Mouse (Mus musculus): Measurements from ENCODE around the gene Thsd7a.

Thsd7a gene

DNA sequence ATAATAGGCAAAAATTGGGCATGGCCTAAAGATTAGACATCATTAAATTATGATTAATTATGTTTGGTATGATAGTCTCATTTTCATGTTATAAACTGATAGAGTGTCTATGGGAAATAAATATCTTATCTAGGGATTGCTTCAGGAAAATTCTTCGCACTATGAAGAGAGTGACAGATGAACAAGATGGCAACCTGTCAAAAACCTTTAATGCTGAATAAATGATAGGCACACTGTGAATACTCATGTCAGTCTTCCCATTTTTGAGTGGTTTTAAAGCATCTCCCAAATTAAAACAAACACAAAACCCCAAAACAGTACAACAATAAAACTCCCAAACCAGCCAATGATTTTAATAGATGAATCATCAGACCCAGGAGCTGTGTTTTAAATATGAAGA is 362.5 kb downstream of the Thsd7a start:
- DNase-seq (ENCODE audit: inconsistent ontology term), result no peak

DNA sequence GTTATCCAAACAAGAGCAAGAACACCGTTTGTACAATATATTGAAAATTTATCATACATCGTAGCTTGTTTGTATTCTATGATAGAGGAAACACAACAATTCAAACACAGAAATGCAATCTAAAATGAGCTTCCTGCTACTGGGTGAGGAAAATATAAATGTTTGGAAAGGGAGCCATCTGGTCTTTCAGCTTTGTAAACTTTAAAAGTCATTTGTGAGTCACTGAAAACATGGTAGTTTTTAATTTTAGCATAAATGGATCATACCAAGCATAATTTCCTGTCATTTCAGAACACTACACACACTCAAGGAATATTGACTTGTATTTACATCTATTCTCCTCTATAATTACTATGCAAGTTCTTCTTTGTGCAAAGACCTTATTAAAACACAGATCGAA is 363.6 kb downstream of the Thsd7a start:
- DNase-seq (ENCODE audit: inconsistent ontology term), result no peak

DNA sequence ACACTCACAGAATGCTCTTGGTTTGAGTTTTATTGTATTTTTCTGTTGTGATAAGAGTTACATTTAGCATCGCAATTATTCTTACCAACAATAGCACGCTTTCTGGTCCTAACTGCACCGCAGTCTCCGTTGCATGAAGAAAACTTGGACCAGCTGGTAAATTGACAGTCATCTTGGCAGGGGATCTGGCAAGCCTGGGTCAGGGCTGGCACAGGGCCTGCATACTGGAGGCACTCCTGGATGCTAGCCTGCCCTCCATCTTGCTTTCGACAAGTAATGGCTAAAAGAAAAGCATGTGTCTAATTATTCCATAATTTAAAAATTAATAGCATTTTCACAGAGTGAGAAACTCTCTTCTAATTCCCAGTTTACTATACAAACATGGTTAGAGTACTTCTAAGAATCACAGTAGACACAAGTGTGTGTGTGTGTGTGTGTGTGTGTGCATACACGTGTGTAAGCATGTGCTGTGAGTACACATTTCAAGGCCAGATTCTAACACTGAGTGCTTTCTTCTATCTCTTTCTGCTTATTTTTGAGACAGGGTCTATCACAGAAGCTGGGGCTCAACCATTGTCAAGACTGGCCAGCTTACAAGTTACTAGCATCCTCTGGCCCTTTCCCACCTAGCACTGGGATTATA is 368.0 kb downstream of the Thsd7a start:
- DNase-seq (ENCODE audit: inconsistent ontology term), result peak; percentile 85

DNA sequence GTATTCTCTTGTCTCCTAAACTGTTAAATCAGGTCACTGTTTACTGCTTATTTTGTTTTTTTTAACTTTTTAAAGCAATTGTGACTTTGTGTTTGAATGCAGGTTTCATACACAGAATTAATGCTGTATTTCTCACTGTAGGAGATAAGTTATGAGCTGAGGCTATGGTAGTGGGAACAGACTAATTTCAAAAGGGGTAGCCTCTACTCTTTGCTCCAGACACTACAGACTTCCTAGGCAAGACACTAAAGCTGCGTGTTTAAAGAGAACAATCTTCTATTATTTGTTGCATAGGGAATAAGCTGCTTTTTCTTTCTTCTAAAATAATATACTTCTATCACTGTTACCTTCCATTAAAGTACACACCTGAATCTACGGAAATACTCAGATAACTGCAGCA is 368.5 kb downstream of the Thsd7a start:
- DNase-seq (ENCODE audit: inconsistent ontology term), result no peak

DNA sequence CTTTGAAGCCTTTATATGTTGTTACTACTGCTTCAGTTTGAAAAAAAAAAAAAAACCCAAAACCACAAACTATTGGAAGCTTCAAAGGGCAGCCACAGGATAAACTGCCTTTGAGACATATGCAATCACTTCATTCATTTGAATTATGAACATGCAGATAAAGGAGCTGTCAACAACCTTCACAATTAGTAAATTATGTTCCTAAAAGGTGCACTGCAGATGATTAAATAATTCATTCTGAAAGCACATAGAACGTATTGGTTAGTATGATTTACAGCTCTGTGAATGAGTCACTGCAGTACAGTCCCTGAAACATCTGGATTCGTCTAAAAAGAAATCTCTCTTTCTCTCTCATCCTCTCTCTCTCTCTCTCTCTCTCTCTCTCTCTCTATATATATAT is 390.5 kb downstream of the Thsd7a start:
- DNase-seq (ENCODE audit: inconsistent ontology term), result no peak

DNA sequence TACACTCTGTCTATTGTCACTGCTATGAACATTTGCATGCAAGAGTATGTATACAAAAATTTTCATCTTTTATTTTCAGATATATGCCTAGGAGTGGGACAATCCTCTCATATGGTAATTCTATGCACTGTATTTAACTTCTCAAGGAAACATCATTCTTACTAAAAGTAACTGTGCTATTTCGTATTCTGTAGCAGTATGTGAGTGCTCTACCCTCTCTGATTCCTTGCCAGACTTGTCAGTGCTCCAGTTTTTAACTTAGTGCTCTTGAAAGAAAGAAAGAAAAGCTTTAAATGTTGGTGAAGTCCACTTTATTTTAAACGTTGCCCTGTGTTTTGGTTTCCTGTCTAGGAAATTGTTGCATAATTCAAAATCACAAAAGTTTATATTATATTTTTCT is 395.6 kb downstream of the Thsd7a start:
- no peak for DNase-seq (ENCODE audit: inconsistent ontology term)

DNA sequence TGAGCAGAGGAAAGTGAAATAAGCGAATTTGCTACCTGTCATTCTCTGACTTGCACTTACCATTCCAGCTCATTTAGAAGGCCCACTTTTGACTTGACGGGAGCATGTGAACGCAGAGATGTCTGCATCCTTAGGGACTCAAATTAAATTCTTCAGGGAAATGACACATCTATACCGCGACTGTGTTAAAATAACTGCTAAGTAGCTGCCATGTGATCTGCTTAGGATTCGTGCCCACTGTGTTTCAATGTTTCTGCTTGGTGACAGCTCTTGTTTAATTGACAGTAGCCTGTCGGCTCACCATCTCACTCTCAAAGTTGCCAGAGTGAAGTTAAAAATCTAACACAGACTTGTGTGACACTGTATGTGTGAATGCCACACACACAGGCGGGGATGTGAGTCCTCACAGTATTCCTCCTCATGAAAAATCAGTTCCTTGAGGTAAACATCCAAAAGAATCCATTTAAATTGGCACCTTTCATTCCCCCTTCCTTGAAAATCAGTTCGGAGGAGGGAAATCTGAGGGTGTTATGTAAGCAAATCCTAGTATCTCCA is 397.0 kb downstream of the Thsd7a start:
- no peak for DNase-seq (ENCODE audit: inconsistent ontology term)

DNA sequence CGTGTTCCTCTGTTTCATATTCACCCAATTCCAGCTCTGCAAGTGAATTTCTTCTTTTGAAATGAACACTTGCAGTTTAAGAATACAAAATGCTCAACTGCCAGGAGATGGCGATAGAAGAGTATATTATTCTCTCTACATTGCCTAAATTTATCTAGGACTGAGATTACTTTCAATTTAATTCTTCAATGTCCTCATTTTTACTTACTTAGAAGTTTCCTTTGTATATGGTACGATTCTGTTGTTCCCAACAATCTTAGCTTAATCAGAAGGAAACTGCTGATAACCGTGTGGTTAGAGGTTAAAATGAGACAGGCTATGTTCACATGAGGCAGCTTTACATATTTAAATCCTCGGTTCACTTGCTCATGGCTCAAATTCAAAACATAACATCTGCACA is 398.5 kb downstream of the Thsd7a start:
- DNase-seq (ENCODE audit: inconsistent ontology term), result peak; percentile 65

DNA sequence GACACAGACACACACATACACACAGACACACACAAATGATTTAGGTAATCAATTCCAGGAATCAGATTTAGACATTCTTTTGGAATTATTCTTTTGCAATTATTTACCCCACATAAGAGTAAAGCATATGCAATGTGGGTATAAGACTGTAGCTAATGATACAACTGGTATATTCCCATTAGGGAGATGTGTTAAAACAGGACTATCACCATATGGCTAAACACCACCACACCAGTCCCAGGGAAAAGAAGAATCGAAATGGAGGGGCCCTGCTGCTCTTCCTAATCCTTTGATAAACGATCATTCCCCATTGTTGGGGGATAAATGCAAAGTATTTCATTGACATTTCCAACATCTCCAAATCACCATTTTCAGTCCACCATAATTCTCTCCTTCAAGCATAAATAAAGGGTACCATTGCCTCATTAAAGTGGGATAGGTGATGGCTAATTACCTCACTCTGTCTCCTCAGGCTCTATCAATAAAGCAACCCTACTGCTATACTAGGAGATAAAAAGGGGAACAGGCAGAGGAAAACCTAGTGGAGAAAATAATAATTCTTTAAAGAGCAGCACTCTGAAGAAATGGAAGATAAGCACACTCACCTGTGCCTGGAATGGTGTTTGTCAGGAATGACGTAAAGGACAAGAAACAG is 400.0 kb downstream of the Thsd7a start:
- no peak for DNase-seq (ENCODE audit: inconsistent ontology term)

DNA sequence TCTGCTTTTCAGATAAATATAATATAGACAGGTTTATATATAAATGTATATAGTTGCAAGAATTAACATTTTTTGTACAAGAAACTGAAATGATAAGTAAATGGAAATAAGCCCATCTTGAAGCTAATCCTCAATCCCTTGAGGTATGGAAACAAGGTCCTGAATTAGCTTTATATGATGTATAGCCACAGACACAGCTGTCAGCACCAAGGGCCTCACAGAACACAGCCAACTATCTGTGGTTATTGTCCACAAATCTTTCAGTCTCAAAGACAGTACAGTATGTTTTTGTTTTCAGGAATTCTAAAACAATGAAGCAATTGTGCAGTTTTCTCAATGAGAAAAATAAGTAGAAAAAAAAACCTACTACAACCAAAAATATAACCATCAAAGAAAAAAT is 400.5 kb downstream of the Thsd7a start:
- peak; percentile 26 for DNase-seq (ENCODE audit: inconsistent ontology term)

DNA sequence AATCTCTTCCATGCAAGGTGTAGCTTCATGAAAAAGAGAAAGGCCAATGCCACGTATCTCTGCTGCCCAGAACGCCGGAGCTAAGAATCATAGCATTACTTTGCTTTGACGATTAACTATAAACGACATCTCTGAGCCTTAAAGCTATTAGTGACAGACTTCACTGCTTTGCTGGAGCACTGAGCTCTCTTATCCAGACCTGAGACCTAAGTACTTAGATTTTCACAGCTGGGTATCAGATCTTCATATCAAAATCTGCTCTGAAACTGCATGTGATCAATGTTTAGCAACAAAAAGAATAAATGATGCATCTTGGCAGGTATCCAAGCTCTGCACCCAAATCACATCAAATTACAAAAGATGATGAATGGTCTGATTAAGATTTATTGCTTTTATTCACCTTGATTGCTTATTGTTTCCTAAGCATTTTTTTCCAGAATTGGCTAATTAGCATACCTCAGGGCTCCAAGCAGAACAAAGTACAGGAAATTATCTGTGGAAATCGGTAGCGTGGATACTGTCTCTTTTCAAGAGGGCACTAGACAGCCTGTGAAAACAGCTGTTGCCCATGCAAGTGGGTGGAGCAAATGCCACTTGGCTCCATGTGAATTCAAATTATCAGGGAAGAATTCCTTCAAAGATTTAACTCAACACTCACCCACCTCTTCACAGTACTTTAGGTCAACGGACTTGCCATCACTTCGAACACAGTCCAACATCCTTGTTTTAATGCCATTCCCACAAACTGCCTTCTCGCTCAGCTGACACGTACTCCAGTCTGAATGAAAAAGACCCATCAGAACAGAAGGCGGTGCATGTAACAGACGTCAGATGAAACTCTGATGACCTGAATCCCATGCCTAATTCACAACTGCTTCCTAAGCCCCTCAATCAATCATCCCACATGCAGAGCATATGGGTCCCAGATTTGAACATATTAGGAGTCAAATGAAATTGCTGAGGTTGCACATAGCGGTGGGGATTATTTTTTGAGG is 412.3 kb downstream of the Thsd7a start:
- no peak for DNase-seq (ENCODE audit: inconsistent ontology term)

DNA sequence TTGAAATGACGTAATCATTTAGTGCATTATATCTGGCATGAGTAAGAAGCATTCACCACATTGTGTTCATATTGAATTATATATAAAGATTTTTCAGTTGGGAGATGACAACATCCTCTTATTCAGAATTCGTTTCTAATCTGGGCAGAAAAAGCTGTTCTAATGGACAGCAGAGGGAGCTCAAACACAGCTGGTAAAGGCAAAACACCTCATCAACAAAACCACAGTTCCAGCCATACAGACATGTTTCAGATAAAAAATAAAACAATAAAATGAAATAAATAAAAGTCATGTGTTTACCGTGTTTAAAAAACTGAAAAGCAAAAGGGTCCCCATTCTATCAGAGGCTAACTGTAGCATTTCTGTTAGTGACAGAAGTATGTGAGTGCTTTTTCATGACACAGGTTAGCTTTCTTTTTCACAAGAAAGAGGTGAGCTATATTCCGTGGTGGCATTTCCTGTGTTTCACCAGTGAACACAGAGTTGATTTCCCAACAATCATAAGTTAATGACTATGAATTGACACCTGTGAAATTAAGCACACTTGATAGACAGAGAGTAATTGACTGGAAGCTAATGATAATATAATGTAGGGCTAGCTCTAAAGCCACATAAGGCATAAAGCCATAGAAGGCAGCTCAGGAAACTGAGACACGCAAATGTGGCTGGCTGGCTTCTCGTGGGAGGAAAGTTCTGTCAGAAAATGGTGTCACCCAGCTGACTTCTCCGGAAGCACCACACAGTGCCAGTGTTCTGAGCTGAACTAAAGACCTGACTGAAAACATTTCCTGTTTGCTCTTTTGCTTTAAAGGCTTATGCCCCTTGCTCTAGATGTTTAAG is 433.9 kb downstream of the Thsd7a start:
- DNase-seq (ENCODE audit: inconsistent ontology term), result peak; percentile 20

DNA sequence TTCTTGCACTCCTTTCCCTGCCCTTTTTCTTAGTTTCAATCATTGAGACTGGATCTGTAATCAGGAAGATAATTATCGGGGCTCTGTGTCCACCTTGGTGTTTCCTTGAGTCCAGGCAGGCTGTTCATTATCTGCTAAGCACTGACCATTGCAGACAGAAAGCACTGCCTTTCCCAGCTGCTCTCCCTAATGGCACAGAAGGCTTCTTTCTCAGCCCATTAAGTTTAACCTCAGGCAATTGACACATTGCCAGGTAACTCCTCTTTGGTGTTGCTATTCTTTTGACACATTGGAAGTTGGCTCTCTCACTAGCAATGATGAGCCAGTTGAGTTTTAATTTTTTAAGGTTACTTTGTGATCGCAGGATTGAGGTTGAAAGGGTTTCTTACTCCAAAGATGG is 441.7 kb downstream of the Thsd7a start:
- DNase-seq (ENCODE audit: inconsistent ontology term), result no peak

DNA sequence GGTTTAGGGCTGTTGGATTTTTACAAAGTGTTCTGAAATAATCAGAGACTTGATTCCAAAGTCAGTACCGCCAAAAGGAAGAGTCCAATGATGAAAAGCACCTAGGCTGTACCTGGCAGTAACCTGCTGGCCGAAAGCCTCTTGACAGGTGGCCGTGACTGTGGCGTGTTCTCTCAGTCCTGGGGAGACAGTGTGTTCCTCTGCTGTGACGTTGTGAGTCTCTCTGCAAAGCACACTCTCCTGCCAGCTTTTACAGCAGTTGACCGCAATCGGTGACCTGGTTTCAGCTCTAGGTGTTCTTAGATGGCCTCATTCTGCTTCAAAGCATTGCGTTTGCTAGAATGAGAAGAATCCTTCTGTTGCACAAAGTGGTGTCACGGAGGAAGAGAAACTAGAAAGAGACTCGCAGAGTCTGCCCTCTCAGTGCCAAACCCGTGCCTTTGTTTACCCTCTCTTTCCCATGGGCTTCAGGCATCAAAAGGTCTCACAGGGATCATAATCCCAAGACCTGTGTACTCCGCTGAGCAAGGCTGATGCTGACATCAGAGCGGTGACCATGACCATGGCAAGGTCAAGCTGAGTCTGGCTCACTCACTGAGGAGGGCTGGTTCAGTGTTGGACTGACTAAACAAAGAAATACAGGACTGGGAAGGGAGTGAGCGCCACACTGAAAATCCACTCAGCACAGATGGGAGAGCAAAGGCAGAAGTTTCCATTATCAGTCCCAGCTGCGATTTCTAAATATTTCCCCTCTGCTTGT is 486.4 kb downstream of the Thsd7a start:
- no peak for DNase-seq (ENCODE audit: inconsistent ontology term)
